Mouse (Mus musculus): ENCODE results near the gene Usp6nl.

DNA sequence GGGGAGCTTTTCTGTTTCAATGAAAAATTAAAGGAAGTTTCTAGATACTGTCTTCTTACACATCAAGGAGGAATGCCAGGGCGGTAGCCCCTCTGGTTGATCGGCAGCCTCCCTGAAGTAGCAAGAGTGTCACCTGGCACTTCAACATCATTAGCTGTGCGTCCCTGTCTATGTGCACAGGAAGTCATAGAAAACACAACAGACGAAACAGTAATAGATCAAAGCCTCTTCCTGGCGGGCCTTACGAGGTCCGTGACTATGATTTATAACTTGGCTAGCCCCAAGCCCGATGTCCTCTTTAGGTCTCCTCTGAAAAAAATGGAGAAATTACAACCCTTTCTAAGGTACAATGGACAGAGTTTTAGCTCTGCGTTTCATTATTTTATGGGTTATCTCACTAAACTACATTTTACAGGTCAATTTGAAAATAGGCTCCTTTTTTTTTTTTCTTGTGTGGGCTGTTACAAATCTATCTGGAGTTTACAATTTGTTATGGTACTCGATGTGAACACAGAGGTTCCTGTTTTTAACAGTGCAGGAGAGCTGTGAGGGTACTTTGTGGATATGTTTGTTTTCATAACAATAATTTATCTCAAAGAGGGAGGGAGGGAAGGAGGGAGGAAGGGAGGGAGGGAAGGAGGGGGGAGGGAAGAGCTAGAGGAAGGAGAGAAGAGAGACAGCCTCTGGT, 42.7 kb upstream of the Usp6nl start:
- TF ChIP-seq CTCF (IDR thresholded peaks at IDR 0.05; ENCODE audit: low read depth) (no peak), EP300 (IDR thresholded peaks at IDR 0.05; ENCODE audit: low read depth) (no peak)

Data from heart, postnatal 0 days (tissue).